Comparison of ENCODE assay signal across 18 mouse cellular contexts in the genomic region with DNA sequence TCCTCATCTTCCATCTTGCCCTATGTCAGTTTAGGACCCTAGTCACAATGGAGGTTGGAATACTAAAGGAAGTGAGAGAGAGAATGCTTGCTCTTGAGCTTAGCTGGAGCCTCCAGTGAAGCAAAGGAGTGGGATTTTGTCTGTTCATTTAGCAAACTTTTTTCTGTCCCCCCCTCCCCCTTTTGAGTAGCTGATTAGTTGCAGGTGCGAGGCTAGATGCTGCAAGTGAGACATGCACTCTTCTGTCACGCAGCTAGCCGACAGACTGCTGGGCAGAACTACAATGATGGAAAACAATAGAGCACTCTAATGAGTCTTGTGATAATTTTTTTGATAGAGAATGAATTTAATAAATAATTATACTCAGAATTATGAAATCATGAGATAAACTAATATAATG.
"Had no signal": no experiment of that assay in that cellular context is flagged by ENCODE, and none has a peak within 500 bp of the region (broad histone marks: within the 10 kb centered on the region; RNA-seq: fewer than 3 reads in every experiment).

No protein-coding gene starts in this region.

- H3K4me2 ChIP-seq: lung, embryonic 14.5 days; midbrain, embryonic 12.5 days; neural tube, embryonic 13.5 days; neural tube, embryonic 15.5 days had no signal

- H3K9me3 ChIP-seq: midbrain, embryonic 10.5 days; midbrain, embryonic 12.5 days; neural tube, embryonic 13.5 days; neural tube, embryonic 15.5 days had no signal

- H3K27ac ChIP-seq: midbrain, embryonic 10.5 days; midbrain, embryonic 12.5 days; neural tube, embryonic 13.5 days; neural tube, embryonic 15.5 days had no signal

- H3K9ac ChIP-seq: lung, embryonic 14.5 days; midbrain, embryonic 12.5 days; neural tube, embryonic 13.5 days; neural tube, embryonic 15.5 days had no signal

- DNase-seq: lung, adult 18-20 months; lung, embryonic 14.5 days; lung, postnatal 10 days; lung, postnatal 4 days; midbrain, embryonic 14.5 days; right cerebral cortex, adult 18-20 months; right cerebral cortex, postnatal 25 days; right cerebral cortex, postnatal 4 days; spleen, adult 18-20 months; thymus, adult 18-20 months; thymus, postnatal 14 days; thymus, postnatal 36 days had no signal

- H3K36me3 ChIP-seq: midbrain, embryonic 10.5 days; midbrain, embryonic 12.5 days; neural tube, embryonic 13.5 days; neural tube, embryonic 15.5 days had no signal

- H3K4me3 ChIP-seq: midbrain, embryonic 10.5 days; midbrain, embryonic 12.5 days; myocyte; neural tube, embryonic 13.5 days; neural tube, embryonic 15.5 days had no signal

- ATAC-seq: midbrain, embryonic 16.5 days had no signal

- H3K27me3 ChIP-seq: neural tube, embryonic 13.5 days; neural tube, embryonic 15.5 days had no signal
